Mouse (Mus musculus) myocyte (in vitro differentiated cells): Measurements from ENCODE around the gene Marveld3. TPM values are rescaled to one million over a fixed set of nuclear protein-coding genes. Genes with fewer than 3 reads are reported as not detected.

Experiments used
- H3K27me3 ChIP-seq: one replicate; pipeline ENCODE4 v1.6.1; 2011; ENCODE audit not compliant: control insufficient read depth, insufficient read depth, insufficient read length
- H3K36me3 ChIP-seq: one replicate; pipeline ENCODE4 v1.6.1; 2011; ENCODE audit not compliant: control insufficient read depth, insufficient read depth
- H3K4me2 ChIP-seq: one replicate; pipeline ENCODE4 v1.6.1; 2011; ENCODE audit warnings: low read depth, control low read depth
- H3K4me3 ChIP-seq: one replicate; pipeline ENCODE4 v1.5.1; 2011; ENCODE audit warnings: mild to moderate bottlenecking, control low read depth, moderate library complexity
- H3K79me2 ChIP-seq: one replicate; pipeline ENCODE4 v1.6.1; 2011; ENCODE audit not compliant: control insufficient read depth, insufficient read depth
- H3ac ChIP-seq: one replicate; pipeline ENCODE4 v1.6.1; 2011; ENCODE audit not compliant: control insufficient read depth, insufficient read length
- CEBPB ChIP-seq: IDR thresholded peaks from 2 replicates; pipeline ENCODE4 v1.6.1; 2011; ENCODE audit warnings: mild to moderate bottlenecking, moderate library complexity; ENCODE audit not compliant: poor library complexity, insufficient read depth, severe bottlenecking
- E2F4 ChIP-seq: IDR thresholded peaks from one replicate; pipeline ENCODE4 v1.6.1; 2011; ENCODE audit warnings: mild to moderate bottlenecking, control low read depth, moderate library complexity; ENCODE audit not compliant: insufficient read depth
- MAX ChIP-seq: IDR thresholded peaks from one replicate; pipeline ENCODE4 v1.6.1; 2011; ENCODE audit warnings: low read depth, mild to moderate bottlenecking, control low read depth
- MYOD1 ChIP-seq, 3 experiments: IDR thresholded peaks; one replicate each; pipeline ENCODE4 v1.6.1; 2011; ENCODE audit warnings: control low read depth in 2 of 3, low read depth in 2 of 3, mild to moderate bottlenecking in 2 of 3, moderate library complexity in 1 of 3; ENCODE audit not compliant: insufficient read length in 2 of 3, control insufficient read depth in 1 of 3
- MYOG ChIP-seq, 3 experiments: IDR thresholded peaks; one replicate each; pipeline ENCODE4 v1.6.1; 2011; ENCODE audit warnings: control low read depth in 2 of 3, low read depth in 2 of 3, mild to moderate bottlenecking in 2 of 3; ENCODE audit not compliant: insufficient read length in 2 of 3, control insufficient read depth in 1 of 3, insufficient read depth in 1 of 3
- POLR2A ChIP-seq: IDR thresholded peaks from one replicate; pipeline ENCODE4 v1.6.1; 2011; ENCODE audit warnings: low read depth, mild to moderate bottlenecking, control low read depth, moderate library complexity; ENCODE audit not compliant: insufficient read length
- POLR2AphosphoS2 ChIP-seq: IDR thresholded peaks from one replicate; pipeline ENCODE4 v1.6.1; 2011; ENCODE audit warnings: low read depth, control low read depth; ENCODE audit not compliant: insufficient read length
- REST ChIP-seq: IDR thresholded peaks from one replicate; pipeline ENCODE4 v1.6.1; 2011; ENCODE audit warnings: mild to moderate bottlenecking, control low read depth, moderate library complexity; ENCODE audit not compliant: insufficient read depth, insufficient read length
- SRF ChIP-seq: IDR thresholded peaks from one replicate; pipeline ENCODE4 v1.6.1; 2011; ENCODE audit warnings: low read depth; ENCODE audit not compliant: control insufficient read depth, insufficient read length
- TCF12 ChIP-seq: IDR thresholded peaks from one replicate; pipeline ENCODE4 v1.6.1; 2011; ENCODE audit warnings: mild to moderate bottlenecking, control low read depth; ENCODE audit not compliant: poor library complexity, insufficient read depth, severe bottlenecking
- TCF3 ChIP-seq: IDR thresholded peaks from one replicate; pipeline ENCODE4 v1.6.1; 2011; ENCODE audit warnings: low read depth, control low read depth; ENCODE audit not compliant: insufficient read length
- USF1 ChIP-seq: IDR thresholded peaks from one replicate; pipeline ENCODE4 v1.6.1; 2011; ENCODE audit warnings: low read depth, mild to moderate bottlenecking, control low read depth, moderate library complexity
- polyA plus RNA-seq: library from polyadenylated mRNA; unstranded; fragments of >200 nt; fragmentation: generic; extraction: Trizol; gene quantifications from one replicate; pipeline ENCODE4 v1.2.1, GENCODE M21; 2012; ENCODE audit warnings: missing spikeins

Gene Marveld3
- polyA plus RNA-seq: 0.04 TPM

DNA sequence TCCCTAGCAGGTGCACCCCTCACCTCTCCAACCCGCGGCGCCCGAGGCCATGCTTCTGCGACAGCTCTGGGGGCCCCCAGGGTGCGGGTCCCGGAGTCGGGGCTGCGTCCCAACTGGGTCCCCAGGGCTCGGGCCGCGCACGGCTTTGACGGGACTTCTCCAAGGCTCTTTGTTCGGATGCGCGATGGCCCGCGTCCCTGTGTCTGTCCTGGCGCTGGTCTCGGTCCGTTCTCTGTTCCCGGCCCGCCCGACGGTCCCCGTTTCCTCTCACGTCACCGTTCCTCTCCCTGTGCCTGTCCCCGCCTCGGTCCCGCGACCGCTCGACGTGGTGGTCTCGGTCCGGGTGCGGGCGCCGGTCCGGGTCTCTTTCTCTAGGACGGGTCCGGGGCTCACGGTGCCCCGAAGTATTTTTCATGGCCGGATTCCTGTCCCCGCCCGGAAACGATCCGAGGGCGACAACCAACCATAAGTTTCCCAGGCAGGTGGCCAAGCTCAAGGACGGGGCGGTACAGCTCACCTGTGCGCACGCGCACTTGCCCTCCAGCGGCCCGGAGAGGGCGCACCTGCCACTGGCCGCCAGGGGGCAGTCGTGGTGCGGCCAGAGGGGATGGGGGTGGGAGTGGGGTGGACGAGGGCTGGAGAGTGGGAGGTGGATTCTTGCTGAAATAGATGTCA lies at the start of gene Marveld3:
Gene Marveld3, minus strand, starts transcription at position 511 of the 675 bp plus-strand sequence.
- H3K79me2 ChIP-seq: no peaks in the 10 kb centered on the region
- H3K4me3 ChIP-seq: no peak within 1 kb of the TSS
- no peak within 1 kb of the TSS for H3ac ChIP-seq
- TF ChIP-seq MYOD1 (IDR thresholded peaks at IDR 0.05; ENCODE audit: control insufficient read depth in 1 of 3, insufficient read length in 2 of 3, low read depth in 2 of 3): no peak
- TF ChIP-seq USF1: no peak
- no peak for TF ChIP-seq MAX
- no peak for TF ChIP-seq E2F4
- no peak for TF ChIP-seq MYOG (IDR thresholded peaks at IDR 0.05; ENCODE audit: control insufficient read depth in 1 of 3, insufficient read depth in 1 of 3, insufficient read length in 2 of 3, low read depth in 2 of 3)
- no peak for TF ChIP-seq TCF12
- TF ChIP-seq TCF3: no peak
- TF ChIP-seq POLR2AphosphoS2: no peak
- TF ChIP-seq POLR2A: no peak
- TF ChIP-seq CEBPB: no peak
- no peak for TF ChIP-seq REST
- TF ChIP-seq SRF: no peak
- no peaks in the 10 kb centered on the region for H3K27me3 ChIP-seq
- H3K36me3 ChIP-seq: no peaks in the 10 kb centered on the region
- no peak within 1 kb of the TSS for H3K4me2 ChIP-seq

DNA sequence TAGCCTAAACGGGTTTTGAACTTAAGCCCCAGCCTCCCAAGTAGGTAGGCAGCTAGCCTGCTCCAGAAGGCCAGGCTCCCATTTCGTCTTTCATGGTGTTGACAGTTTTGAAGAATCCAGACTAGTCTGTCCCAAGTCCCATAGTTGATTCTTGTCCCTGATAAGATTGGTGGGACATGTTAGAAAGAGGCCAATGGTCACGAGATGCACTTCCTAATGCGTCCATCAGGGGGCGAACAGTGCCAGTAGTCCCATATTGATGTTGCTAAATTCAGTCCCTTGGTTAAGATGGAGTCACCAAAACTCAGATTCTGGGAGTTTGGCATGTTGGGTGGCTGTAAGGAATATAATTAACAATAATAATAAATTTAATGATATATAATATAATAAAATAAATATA lies 48.9 kb upstream of the Marveld3 start:
- Histone ChIP-seq H3K27me3 (no peaks in the 10 kb centered on the region), H3K36me3 (no peaks in the 10 kb centered on the region), H3K4me2 (no peak overlapping the region), H3K79me2 (no peaks in the 10 kb centered on the region), H3K4me3 (no peak overlapping the region), H3ac (no peak overlapping the region)
- TF ChIP-seq POLR2AphosphoS2 (no peak), REST (no peak), E2F4 (no peak), TCF3 (no peak), TCF12 (no peak), USF1 (no peak), MYOG (IDR thresholded peaks at IDR 0.05; ENCODE audit: control insufficient read depth in 1 of 3, insufficient read depth in 1 of 3, insufficient read length in 2 of 3, low read depth in 2 of 3) (no peak), CEBPB (no peak)

DNA sequence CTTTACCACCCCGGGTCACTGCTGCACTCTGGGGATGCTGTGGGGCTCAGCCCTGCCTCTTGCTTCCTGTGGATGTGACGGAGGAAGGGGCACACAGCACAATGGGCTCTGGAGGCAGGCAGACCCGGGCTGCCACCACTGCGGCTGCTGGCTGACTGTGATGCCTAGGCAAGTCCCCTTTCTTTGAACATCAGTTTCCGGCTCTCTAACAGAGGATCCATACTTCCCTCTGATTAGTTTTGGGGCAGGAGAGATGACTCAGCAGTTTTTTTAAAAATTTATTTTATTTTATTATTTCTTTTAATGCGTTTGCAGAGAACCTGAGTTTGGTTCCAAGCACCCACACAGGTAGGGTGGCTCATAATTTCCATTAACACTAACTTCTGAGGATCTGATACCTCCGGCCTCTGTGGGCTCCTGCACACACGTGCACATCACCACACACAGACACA lies 47.0 kb upstream of the Marveld3 start:
- no peak for TF ChIP-seq POLR2AphosphoS2
- no peak for TF ChIP-seq SRF
- no peak for TF ChIP-seq TCF12
- TF ChIP-seq MYOD1 (IDR thresholded peaks at IDR 0.05; ENCODE audit: control insufficient read depth in 1 of 3, insufficient read length in 2 of 3, low read depth in 2 of 3): no peak
- TF ChIP-seq USF1: no peak
- no peak for TF ChIP-seq POLR2A
- no peak for TF ChIP-seq MAX
- TF ChIP-seq E2F4: no peak
- no peak for TF ChIP-seq REST
- TF ChIP-seq CEBPB: no peak
- TF ChIP-seq TCF3: no peak
- no peak for TF ChIP-seq MYOG (IDR thresholded peaks at IDR 0.05; ENCODE audit: control insufficient read depth in 1 of 3, insufficient read depth in 1 of 3, insufficient read length in 2 of 3, low read depth in 2 of 3)
- Histone ChIP-seq H3K36me3 (no peaks in the 10 kb centered on the region), H3K79me2 (no peaks in the 10 kb centered on the region), H3K4me2 (no peak overlapping the region), H3K27me3 (peaks cover 12% of the 10 kb centered on the region), H3ac (no peak overlapping the region), H3K4me3 (no peak overlapping the region)

DNA sequence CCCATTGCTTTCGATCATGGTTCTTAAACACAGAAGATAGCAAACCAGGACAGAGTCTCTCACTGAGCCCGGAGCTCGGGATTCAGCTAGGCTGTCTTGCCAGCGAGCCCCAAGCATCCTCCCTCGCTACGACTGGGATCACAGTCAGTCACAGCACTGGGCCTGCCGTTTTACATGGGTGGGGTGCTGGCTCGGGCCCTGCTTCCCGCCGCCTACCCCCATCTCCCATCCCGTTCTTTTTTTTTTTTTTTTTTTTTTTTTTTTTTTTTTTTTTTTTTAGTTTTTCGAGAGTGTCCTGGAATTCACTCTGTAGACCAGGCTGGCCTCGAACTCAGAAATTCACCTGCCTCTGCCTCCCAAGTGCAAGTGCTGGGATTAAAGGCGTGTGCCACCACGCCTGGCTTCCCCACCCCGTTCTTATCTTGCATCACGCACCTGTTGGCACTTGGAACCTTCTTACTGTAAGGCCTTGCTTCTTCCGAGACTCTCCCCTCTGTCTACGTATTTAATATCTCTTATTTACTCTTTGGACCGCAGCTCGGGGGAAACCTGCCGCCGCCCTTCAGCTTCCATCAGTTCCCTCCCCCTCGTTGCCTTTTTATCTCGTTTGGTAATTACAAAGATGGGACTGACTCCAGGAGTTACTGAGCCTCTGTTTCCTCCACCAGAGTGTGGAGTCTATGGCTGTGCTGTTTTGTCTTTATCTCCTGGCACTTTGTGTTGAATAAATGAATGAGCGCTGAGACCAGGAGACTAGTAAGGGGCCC lies 46.4 kb upstream of the Marveld3 start:
- Histone ChIP-seq H3K4me2 (no peak overlapping the region), H3K4me3 (no peak overlapping the region), H3K36me3 (no peaks in the 10 kb centered on the region), H3K27me3 (peaks cover 12% of the 10 kb centered on the region), H3ac (no peak overlapping the region), H3K79me2 (no peaks in the 10 kb centered on the region)
- TF ChIP-seq MYOG (IDR thresholded peaks at IDR 0.05; ENCODE audit: control insufficient read depth in 1 of 3, insufficient read depth in 1 of 3, insufficient read length in 2 of 3, low read depth in 2 of 3): no peak
- no peak for TF ChIP-seq POLR2A
- TF ChIP-seq CEBPB: no peak

DNA sequence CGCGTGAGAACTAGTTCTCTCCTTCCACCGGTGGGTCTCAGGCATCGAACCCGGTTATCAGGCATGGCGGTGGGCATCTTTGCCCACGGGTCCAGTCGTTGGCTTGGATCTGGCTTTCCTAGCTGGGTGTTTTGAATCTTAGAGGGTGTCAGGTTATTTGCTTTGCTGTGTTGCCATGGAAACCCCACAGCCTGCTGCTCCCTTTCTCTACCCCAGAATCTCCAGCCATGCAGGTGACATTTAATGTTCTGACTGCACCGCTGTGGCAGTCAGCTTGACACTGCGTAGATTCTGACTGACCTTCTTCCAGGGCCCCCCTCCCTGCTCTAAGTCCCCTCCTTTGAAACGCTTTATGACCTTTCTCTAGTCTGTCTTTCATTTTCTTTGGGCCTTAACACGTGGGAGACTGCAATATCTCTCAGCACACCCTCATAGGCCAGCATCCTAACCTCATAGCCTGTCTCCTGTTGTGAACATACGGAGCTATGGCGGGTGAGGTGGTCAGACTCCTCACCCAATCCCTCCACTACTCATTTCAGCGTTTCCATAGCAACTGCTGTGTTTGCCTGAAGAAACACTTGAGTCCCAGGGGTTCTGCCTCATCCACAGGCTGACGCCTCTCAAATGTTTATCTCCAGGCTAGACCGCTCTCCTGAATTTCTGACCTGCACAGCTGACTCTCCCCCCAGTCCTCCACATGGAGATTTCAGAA lies 44.5 kb upstream of the Marveld3 start:
- Histone ChIP-seq H3K79me2 (no peaks in the 10 kb centered on the region), H3K36me3 (no peaks in the 10 kb centered on the region), H3K4me2 (no peak overlapping the region), H3K27me3 (peaks cover 12% of the 10 kb centered on the region), H3K4me3 (no peak overlapping the region), H3ac (no peak overlapping the region)
- TF ChIP-seq POLR2AphosphoS2 (no peak), SRF (no peak), CEBPB (no peak), MAX (no peak)
